Mouse (Mus musculus) spleen, adult 12 weeks (tissue): ENCODE measurements around the gene Inha.
A peak's percentile ranks its signal among the peaks of the same experiment; 100 is the strongest.

ENCODE experiments used
- DNase-seq: peaks from one replicate; pipeline ENCODE4 v3.0.0; 2022; ENCODE audit warnings: low spot score

The Inha gene

DNA sequence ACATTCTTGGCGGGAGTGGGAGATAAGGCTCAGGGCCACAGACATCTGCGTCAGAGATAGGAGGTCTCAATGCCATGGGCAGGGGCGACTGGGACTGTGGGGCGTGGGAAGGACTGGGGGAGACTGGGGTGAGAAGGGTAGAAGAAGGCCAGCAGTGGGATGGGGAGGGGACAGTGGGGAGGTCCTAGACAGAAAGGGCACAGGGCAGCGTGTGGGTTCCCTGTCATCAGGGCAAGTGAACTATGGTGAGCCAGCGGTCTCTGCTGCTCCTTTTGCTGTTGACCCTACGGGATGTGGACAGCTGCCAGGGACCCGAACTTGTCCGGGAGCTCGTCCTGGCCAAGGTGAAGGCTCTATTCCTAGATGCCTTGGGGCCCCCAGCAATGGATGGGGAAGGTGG, at the start of gene Inha:
Gene Inha (plus strand): TSS at position 72 of the 400 bp plus-strand sequence.
- no peak for DNase-seq

DNA sequence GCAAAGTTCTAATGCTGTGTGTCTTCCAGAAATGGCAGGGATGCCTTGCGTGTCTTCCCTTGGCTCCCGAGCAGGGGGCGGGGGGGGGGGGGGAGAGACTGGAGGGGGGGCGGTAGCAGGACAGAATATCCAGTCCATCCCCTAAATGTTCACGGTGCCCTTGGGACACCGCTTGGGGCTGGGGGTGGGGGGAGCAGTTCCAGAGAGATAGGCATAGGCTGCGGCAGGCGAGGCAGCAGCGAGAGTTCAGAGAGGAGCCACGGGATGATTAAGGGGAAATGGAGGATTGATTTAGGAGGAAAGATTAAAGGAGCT, 49.2 kb upstream of the Inha start:
- no peak for DNase-seq

DNA sequence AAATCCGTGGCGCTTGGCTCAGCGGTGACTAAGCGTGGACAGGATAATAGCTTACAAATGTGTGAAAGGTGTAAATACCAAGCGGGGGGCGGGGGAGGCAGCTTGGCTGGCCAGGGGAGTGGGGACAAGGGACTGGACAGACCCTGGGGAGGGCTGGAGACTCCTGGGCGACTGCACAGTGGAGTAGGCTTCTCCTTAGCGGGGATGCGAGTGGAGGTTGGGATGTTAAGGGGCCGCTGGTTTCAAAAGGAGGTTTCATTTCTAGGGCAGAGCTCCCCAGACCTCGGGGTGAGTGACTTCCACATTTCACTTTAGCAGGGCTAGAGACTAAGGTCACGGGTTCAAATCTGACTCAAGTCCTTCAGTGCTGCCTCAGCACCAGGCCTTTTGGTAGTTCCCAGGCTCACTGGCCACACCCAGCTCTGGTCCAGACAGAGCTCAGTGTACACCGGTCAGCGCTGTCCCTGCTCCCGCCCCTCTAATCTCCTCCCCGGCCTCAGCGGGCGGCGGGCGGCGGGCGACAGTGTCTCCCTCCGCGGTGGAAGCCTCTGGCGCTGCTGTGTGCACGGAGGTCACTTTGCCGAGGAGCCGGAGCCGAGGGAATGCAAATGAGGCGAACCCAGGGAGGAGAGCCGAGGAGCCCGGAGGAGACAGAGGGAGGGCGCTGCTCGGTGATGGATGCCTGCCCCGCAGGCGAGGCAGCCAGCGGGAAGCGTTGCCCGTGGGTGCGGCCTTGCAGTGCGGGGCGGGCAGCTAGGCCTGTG, 48.7 kb upstream of the Inha start:
- no peak for DNase-seq

DNA sequence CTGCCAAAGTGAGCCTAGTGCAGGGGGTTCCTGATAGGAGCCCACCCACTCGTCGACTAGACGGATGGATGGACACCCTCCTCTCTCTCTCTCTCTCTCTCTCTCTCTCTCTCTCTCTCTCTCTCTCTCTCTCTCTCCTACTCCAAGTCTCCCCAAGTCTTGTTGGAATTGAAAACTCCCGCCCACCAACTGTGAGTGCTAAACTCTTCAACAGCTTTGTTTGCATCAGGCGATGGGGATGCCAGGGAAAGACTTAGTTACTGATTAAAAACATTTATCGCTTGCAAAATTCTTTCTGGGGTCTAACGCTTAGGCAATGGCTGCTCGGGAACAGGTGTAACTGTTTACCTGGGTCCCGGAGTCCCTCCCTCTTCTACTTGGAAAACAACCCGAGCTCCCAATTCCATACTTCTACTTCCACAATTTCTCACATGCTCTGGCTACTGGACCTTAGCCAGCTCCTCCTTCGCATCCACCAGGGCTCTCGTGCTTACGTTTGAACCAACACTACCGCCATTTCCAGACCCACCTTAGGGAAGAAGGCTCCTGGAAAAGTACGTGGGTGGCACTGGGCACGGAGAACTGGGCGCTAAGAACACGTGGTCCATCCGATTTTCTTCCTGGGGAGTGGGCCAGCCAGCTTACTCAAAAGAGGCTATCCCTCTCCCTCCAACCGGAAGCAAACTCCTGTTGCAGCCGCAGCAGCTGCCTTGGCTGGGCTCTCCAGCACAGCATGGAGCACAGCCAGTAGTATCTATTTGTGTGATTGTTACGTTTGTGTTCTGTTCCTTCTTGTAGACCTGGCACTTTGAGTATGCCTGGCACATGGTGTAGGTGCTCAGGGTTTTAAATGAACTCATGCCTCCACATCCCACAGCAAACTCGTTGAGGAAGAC, 47.8 kb upstream of the Inha start:
- DNase-seq = no peak

DNA sequence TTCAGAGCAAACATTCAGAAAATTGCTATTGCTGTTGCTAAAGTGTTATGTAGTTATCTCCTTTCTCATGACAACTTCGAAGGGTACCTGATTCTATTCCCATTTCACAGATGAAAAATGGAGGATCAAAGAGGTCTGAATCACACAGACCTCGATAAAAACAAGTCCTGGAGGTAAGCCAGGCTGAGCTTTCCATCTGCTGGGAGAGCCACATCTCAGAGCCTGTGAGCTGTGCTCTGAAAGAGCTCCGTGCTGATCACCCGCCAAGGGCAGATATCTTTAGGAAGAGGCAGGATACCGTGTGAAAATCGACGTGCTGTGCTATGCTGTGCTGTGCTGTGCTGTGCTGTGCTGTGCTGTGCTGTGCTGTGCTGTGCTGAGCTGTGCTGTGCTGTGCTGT, 46.6 kb upstream of the Inha start:
- DNase-seq = no peak

DNA sequence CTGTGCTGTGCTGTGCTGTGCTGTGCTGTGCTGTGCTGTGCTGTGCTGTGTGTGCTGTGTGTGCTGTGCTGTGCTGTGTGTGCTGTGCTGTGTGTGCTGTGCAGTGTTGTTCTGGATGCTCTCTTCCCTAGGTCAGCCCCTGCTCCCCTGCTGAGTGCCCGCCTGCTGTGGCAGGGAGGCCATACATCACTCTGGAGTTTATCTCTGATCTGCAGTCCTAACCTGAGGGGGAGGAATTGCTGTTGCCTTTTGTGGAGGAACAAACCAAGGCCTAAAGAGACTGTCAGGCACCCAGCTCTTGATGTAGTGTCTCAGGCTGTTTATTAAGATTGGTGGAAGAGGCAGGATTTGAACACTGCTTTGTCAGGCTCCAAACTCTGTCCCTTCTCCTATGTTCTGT, 44.2 kb upstream of the Inha start:
- DNase-seq = no peak

DNA sequence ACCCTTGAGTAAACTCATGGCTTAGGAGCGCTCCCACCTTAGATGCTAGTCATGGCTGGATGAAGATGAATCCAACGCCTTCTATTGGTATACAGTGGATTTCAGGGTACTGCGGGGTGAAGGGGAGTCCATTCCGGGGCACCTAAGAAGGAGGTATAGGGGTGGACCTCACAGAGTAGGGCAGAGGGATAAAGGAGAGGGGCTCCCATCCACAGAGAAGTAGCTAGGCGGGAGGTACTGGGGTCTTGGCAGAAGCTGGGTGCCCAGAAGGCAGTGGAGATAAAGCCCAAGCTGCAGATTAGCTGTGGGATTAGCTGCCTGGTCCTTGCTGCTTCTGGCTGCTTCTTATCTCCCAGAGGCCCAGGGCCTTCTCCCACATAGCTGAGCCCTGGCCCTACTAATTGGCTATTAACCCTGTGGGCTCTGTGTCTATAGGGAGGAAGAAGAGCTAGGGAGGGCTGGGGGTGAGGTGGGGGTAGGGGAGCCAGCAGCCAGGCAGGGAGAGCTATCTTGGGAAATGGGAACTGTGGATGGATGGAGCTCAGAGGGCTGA, 43.1 kb upstream of the Inha start:
- DNase-seq = no peak

DNA sequence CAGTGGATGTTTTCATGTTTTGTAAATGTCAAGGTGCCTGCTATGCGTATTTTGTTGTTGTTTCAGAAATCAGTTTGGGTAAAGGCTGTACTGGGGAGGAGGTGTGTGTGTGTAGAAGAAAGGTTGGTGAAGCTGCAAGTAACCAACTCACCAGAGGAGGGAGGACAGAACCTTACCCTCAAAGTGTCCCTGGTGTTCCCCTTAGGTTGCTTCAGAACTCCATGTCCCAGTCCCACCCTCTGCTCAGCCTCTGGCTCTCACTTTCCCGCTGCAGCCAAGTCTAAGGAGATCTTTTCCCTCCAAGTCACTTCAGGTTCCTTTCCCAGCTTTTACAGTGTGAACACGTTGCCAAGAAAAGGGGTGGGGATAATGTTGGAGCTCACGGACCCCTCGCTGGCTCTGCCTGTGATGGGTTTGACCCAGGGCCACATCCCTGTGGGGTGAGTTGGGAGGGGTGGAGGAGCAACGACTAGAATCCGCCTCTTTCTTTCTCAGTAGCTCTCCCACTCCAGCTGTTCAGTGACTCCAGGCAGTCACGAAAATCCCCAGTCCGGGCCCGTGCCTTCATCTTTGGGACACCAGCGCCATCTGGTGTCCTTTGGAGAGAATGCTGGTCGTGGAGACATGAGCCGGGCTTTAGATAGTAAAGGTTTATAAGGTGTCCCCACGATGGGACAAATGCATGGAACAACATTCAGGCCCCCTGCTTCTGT, 39.5 kb upstream of the Inha start:
- no peak for DNase-seq

DNA sequence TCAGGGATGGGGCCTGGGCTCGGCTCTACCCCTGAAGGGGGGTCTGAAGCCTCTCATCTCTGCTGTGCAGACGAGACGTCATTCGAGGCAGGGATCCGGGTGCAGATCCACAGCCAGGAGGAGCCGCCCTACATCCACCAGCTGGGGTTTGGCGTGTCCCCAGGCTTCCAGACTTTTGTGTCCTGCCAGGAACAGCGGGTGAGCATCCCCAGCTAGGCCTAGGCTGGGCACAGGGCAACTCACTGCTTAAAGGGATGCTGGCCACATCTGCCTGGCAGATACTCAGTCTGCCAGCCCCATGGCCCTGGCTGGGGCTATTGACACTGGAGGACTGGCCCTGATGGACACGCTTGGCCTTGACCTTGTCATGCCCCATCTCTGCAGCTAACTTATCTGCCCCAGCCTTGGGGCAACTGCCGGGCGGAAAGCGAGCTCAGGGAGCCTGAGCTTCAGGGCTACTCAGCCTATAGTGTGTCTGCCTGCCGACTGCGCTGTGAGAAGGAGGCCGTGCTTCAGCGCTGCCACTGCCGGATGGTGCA, 37.5 kb upstream of the Inha start:
- DNase-seq = no peak

DNA sequence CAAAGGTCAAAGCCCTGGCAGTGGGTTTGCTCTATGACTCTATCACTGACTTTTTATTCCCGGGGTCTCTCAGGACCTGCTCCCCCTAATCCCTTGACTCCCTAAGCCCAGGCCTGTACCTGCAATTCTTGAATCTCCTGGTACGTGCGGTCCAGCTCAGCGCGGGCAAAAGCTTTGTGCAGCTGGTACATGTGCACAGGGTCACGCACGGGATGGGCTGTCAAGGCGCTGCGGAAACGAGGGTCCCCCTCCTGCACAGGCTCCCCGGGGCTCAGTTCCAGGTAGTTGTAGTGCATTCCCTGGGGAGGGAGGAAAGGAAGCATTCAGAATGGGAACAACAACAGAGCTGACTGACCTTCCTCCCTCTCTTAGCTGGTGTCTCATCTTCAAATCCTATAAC, 30.4 kb upstream of the Inha start:
- DNase-seq = no peak

DNA sequence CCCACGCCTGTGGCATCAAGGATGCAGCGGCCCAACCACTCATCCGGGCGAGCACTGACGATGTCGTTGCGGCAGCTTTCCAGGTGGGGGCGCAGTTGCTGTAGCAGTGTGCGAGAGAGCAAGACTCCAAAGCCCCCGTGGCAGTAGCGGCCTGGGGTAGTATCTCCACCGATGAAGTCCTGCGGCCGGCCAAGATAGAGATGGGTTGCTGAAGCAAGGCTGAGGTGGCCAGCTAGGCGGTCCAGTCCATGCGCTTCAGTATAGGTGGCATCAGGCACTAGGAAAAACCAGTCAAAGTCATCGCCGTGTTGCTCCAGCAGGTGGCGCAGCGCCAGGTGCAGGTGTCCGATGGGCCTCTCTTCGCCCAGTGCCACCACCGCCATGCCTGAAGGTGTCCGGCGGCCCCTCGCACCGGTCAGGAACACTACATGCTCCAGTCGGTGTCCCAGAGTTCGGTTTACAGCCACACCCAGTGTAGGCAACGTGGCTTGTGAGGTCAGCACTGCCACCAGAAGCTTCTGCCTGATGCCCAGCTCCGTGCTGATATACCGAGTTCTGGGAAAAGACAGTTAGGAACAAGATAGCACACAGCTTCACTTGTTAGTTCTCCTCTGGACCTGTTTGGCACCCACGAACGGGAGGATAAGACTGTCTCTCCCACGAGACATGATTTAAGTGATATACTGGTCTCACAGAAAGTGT, 29.5 kb upstream of the Inha start:
- peak; percentile 68 for DNase-seq

DNA sequence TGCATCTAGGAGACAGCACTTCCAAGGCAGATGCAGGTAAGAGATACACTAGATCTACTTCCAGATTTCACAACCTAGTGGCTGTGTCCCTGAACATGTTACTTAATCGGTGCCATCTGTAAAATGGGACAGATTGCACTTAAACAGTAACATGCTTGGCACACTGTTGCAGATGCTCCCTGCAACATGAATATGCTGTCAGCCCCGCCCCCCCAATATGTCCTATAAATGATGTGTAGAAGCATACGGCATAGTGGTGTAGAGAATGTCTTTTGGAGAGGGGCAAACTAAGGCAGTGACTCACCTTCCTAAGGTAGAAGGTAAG, 28.9 kb upstream of the Inha start:
- DNase-seq = no peak

DNA sequence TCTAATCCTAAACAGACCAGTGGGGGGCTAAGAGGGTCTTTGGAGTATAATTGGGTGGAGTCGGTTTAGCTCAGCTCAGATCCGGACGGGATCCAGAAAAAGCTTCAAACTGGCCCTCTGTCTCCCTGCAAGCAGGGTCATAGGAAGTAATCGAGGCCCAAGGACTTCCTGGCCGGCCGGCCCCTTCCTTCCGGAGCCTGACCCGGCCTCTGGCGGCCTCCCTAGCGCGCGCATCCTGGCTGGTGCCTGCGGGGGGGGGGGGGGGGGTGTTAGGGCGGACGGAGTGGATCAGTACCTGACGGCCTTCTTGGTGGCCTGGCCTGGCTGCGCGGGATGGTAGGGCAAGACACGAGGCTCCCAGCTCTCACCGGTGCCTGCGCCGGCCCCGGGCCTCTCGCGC, 28.4 kb upstream of the Inha start:
- no peak for DNase-seq

DNA sequence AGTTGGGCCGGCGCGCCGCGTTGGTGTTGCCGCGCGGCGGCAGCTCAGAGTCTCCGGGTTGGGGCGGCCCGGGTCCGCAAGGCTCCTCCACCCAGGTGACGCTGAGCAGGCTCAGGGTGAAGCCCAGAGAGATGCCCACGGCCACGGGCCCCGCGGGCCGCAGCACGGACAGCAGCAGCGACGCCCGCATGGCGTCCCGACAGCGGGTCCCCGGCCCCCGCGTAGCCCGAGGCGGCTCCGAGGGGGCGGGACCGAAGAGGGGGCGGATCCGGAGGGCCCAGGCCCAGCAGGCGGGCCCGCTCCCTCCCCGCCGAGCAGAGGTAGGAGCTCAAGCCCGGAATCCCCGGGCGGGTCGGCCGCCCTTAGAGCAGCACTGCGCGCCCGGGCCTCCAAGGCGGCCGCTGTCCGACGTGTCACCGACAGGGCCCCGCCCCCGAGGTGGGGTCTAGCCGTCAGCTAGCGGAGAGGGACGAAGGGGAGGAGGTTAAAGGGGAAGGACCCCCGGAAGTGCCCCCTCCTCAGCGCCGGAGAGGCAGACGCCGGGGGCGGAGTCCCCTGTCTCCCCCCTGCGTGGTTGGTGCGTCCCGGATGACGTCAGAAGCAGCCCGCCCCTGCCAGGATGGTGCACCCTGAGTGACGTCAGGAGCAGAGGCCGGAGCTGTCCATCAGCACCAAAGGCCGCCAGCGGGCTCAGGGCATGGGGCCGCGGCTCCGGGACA, 27.8 kb upstream of the Inha start, which contains the start of the genes Chpf and Tmem198:
Gene Chpf (minus strand): TSS at position 392 of the 719 bp plus-strand sequence.
Gene Tmem198 (plus strand): TSS at position 617 of the 719 bp plus-strand sequence.
- DNase-seq = peak; percentile 83

DNA sequence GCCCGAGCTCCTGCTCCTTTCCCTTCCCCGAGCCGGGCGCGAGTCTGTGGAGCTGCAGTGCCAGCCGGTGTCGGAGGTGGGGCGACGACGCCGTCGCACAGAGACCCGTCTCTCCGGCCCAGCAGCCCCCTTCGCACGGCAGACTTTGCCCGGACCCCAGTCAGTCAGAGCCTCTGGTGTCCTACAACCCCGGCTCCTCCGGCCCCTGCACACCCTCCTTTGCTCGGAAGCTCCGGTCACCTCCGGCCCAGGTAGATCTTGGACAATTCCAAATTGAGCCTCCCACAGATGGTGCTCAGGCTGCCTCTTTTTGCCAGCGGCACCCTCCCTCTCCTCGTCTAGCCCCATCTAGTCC, 27.3 kb upstream of the Inha start:
- no peak for DNase-seq

DNA sequence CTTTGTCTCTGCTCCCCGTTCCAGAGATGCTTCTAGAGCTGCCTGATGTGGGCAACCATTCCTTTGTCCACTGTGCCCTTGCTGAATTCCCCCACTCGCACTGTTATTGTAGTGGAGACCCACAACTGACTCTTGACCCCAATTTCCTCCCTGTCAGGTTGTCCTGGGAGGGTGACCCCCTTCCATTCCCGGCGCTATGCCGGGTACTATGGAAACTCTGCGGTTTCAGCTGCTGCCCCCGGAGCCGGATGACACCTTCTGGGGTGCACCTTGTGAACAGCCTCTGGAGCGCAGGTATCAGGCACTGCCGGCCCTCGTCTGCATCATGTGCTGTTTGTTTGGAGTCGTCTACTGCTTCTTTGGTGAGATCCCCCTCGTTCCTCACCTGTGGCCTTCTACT, 26.8 kb upstream of the Inha start:
- DNase-seq = no peak

DNA sequence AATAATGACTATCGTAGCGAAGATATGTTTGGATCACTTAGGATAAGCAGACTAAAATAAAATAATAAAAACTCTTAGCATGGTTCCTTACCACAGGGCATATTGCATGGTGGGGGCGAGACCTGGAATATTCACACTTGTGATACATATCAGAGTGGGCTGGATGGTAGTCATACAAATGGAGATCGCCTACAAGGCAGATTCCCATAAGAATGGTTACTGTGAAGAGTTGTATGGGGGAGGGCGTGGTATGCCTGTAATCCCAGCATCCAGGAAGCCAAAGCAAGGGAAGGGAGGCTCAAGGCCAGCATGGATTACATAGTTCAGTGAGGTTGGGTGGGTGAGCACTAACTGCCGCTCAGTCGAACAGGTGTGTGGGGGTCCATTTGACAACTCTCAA, 26.1 kb upstream of the Inha start:
- no peak for DNase-seq

DNA sequence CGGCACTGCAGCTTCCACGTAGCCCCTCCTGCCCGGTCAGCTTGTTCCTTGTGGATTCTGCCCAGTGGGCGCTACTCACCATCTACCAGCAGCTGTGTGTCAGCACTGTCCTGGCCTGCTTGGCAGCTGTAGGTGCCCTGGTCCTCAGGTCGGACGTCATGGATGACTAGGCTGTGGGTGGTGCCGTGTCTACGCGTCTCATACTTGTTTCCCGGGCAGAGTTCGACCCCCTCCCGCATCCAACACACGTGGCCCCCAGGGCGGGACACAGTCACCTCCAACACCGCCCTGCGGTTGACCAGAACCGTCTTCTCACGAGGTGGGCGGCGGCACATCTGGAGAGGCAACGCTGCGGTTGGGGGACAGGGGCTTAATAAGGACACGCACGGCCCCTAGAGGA, 20.3 kb upstream of the Inha start:
- DNase-seq = no peak

DNA sequence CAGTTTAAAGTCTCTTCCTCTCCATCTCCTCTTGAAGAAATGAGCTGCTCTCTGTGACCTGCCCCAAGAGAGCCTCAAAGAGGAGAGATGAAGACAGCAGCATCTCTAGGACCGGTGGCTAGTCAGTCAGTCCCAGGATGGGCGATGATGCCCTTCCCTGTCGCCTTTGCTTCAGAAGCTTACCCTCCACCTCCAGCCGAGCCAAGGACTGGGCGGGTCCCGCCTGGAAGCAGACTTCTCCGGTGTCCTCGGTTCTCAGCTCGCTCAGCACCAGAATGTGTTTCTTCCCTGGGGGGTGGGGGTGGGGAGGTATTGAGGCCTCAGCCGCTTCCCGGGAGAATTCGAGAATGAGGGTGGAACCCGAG, 19.9 kb upstream of the Inha start:
- DNase-seq = no peak

DNA sequence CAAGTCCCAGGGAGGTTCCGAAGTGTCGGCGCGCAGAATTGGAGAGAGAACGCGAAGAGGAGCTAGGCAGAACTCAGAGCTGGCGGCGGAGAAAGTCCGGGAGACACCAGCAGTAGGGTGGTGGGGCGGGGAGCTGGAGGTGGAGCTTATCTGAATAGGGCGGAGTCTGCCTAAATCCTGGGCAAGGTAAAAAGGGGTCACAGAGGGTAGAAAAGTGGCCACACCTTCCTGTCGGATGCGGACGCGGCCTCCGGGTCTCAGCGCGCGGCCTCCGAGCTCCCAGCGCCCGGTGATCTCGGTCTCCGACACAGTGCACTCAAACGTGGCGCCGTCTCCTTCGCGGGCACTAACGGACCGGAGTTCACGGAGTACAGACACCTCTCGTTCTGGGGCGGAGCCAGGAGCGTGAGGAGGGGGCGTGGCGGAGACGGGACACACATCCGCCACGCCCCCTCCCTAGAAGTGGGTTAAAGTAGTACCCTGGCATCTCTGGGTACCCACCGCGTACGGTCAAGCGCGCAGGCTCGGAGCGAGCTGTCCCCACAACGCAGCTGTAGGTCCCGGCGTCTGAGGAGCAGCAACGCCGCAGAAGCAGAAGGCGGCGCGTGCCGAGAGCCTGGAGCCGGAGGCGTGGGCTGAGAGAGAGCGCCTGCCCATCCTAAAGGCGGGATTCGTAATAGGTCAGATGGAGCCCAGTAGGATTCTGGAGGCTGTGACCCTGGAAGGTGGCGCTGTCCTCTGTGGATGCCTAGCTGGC, 19.3 kb upstream of the Inha start:
- DNase-seq = peak; percentile 5
